Mouse (Mus musculus): ENCODE measurements around the gene Gprin2. TPM values are rescaled to one million over a fixed set of nuclear protein-coding genes. Genes with fewer than 3 reads are reported as not detected.
A peak's percentile ranks its signal among the peaks of the same experiment; 100 is the strongest.

Gprin2 gene
- 9.2 and 9.7 TPM in 2 replicates for polyA plus RNA-seq (2015; fragmentation: Nextera tagmentation; extraction: Ambion mirVana)

DNA sequence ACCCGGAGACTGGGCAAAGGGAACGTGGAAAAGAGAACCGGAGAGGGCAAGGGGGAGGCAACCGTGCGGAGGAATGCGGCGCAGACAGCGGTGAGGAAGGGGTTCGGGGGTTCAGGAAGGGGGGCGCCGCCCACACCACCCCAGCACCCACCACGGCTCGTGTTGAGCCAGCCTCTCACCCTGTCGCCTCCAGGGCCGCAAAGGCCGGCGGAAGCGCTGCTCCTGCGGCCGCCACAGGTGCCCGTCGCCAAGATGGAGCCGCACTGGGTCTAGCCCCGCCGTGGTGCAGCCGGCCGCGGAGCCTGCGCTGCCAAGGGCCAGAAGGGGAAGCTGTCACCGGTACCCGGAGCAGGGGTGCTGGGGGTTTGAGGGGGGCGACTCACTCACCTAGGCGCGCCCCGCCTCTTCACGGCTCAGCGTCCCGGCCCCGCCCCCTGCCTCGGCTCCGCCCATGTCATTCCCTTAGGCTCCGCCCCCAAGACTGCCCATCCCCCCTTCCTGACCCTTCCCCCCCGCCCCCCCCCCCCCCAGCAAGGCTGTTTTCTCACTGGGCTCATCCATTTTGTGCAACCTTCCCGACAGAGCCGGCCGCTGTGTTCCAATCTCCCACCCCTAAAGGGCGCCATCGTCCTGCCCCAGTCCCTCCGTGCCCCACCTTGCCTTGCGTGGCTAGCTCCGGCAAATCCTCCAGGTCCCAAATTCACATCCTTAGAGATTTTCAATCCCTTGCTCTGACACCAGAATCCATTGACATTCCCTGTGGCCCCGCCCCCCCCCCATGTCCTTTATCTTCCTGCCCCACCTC lies at the start of gene Gprin2:
Gene Gprin2, minus strand, starts transcription at position 423 of the 805 bp plus-strand sequence.
- Histone ChIP-seq H3K27me3 (replicated peaks) (peaks cover 5% of the 10 kb centered on the region; the same call in 1 of the 2 replicates), H3K4me1 (peaks cover 18% of the 10 kb centered on the region), H3K9me3 (no peaks in the 10 kb centered on the region), H3K4me3 (peak within 1 kb of the TSS; percentile 75), H3K4me2 (peak within 1 kb of the TSS; percentile 62), H3K36me3 (replicated peaks) (no peaks in the 10 kb centered on the region), H3K27ac (peak within 1 kb of the TSS; percentile 86), H3K9ac (peak within 1 kb of the TSS; percentile 71)
- ATAC-seq (replicated peaks), result peak; percentile 83
- 3% methylated on average over 36 of the region's 52 CpGs for WGBS

DNA sequence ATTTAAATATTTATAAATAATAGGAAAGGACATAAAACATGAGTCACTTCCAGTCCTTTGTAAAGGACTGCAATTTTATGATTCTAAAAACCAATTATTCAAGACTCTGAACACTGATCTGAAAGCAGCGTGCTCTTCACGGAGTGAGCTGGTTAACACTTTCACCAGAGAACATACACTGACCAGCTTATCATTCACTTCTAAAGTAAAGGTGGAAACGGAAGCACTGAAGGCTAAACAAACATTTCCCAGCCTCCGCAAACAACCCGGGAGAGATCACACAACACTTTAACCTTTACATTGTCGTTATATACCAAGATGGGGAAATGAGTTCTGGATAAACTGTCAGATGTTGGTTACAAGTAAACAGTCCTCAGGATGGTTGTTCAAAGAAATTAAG lies 39.2 kb upstream of the Gprin2 start:
- Histone ChIP-seq H3K4me3 (no peak overlapping the region), H3K9me3 (no peaks in the 10 kb centered on the region), H3K4me1 (no peaks in the 10 kb centered on the region), H3K36me3 (replicated peaks) (no peaks in the 10 kb centered on the region), H3K4me2 (no peak overlapping the region), H3K27ac (no peak overlapping the region), H3K9ac (no peak overlapping the region), H3K27me3 (replicated peaks) (no peaks in the 10 kb centered on the region)
- no peak for ATAC-seq (replicated peaks)
- 87% methylated on average over 6 of the region's 6 CpGs for WGBS

DNA sequence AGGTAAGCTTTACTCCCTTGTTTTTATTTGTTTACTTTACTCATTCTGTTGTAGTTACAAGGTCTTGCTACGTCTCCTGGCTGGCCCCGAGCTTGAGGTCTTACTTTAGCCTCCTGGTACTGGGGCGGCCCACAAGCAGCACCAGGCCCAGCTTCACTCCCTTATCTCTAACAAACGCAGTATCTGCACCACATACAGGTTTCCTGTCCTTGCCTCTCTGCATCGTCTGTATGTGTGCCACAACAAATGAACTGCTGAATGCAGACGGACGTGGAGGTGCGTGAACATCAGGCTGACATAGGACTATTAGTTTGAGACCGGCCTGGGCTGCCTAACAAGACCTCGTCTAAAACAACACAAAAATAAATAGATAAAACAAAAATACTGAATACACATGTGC lies 38.8 kb upstream of the Gprin2 start:
- Histone ChIP-seq H3K9me3 (no peaks in the 10 kb centered on the region), H3K36me3 (replicated peaks) (no peaks in the 10 kb centered on the region), H3K27me3 (replicated peaks) (no peaks in the 10 kb centered on the region), H3K9ac (no peak overlapping the region), H3K4me1 (no peaks in the 10 kb centered on the region), H3K4me2 (no peak overlapping the region), H3K27ac (no peak overlapping the region), H3K4me3 (no peak overlapping the region)
- no peak for ATAC-seq (replicated peaks)
- 89% methylated on average over 10 of the region's 10 CpGs for WGBS

DNA sequence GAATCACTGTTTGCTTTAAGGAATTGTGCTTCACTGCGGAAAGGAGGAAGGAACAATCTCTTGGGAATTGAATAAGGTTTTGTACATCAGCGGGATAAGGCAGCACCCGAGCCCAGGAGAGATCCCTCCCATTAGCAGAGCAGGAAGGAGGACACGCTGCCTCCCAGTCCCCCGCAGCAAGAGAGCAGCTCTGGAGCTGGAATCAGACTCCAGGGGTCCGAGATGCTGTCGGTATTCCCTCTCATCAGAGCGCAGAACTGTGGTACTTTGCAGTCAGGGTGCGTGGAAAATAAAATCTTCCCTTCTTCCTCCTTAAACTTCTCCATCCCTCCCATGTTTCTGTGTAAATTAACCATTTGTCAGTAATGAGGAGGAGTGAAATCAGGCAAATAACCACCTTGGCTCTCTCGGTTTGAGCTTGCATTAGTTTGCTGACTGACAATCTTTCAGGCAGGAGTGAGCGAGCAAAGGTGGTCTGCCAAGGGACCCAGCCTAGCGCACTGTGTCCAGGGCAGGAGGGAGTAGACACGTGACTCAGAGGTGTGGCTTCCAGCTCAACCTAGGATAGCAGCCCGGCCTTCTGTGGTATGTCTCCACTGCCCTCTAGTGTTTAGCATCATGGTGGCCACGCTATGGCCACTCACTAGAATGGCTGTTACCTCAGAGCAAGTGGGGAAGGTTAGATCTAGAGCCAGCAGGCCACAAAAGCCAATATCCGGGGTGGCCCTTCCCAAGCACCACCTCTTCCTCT lies 33.4 kb upstream of the Gprin2 start:
- Histone ChIP-seq H3K4me1 (peaks cover 4% of the 10 kb centered on the region), H3K4me2 (peak overlapping the region; percentile 69), H3K27me3 (replicated peaks) (no peaks in the 10 kb centered on the region), H3K9me3 (no peaks in the 10 kb centered on the region), H3K4me3 (peak overlapping the region; percentile 35), H3K36me3 (replicated peaks) (no peaks in the 10 kb centered on the region), H3K27ac (no peak overlapping the region), H3K9ac (peak overlapping the region; percentile 52)
- WGBS, result 3% methylated on average over 16 of the region's 16 CpGs
- peak; percentile 99 for ATAC-seq (replicated peaks)

DNA sequence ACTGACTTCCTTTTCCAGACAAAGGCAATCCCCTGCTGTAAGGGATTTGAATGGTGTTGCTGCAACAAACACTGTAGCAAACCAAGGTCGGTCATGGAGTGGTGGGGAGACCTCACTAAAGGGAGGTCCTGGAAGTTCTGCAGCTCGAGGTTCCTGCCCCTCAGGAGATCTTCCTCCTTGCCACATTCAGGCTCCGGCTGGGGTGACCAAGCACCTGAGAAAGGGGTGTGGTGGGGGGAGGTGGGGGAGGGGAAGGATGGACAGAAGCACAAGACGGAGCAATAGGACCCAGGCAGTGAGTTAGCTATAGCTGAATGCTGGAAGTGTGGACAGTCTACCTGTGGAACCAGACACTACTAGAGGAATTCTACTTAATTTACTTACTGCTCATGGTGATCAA lies 32.4 kb upstream of the Gprin2 start:
- no peaks in the 10 kb centered on the region for H3K36me3 ChIP-seq (replicated peaks)
- no peak overlapping the region for H3K4me2 ChIP-seq
- H3K9me3 ChIP-seq, result no peaks in the 10 kb centered on the region
- H3K4me1 ChIP-seq, result peaks cover 4% of the 10 kb centered on the region
- 68% methylated on average over 4 of the region's 4 CpGs for WGBS
- H3K27me3 ChIP-seq (replicated peaks), result no peaks in the 10 kb centered on the region
- no peak for ATAC-seq (replicated peaks)
- no peak overlapping the region for H3K4me3 ChIP-seq
- no peak overlapping the region for H3K9ac ChIP-seq
- no peak overlapping the region for H3K27ac ChIP-seq

DNA sequence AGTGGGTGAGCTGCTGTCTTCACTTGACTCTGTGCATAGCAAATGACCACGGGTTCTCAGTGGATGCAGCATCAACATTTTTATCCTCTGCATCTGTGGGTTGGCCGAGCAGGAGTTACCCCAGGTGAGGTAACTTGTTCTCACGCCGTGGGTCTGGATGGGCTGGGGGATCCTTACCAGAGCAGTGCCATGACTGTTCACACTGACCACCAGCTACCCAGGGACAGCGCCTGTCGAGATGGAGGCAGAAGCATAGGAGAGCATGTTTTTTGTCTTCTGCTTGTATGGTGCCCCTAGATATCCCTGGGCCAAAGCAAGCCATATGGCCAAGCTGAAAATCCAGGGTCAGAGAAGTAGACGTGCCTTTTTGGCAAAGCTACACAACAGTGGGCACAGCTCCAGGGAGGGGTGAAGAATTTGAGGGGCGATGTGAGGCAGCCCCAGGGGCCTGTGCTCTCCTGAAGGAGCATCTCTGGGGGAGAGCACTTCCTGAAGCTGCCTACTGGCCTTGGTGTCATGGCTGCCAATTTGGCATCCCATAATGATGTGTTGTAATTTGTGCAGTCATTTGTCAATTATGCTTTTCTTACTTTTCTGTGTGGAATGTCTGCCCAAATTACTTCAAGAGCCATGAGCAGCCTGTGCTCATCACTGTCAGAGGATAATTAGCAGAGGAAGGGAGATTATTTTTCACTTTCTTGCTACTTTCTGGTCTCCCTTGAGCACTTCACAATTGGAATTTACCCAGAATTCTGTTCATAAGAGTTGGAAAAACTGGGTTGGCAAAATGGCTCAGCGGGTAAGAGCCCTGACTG lies 31.6 kb upstream of the Gprin2 start:
- Histone ChIP-seq H3K4me1 (peaks cover 4% of the 10 kb centered on the region), H3K27ac (no peak overlapping the region), H3K27me3 (replicated peaks) (no peaks in the 10 kb centered on the region), H3K36me3 (replicated peaks) (no peaks in the 10 kb centered on the region), H3K4me3 (no peak overlapping the region), H3K4me2 (no peak overlapping the region), H3K9me3 (no peaks in the 10 kb centered on the region), H3K9ac (no peak overlapping the region)
- WGBS, result 86% methylated on average over 9 of the region's 9 CpGs
- no peak for ATAC-seq (replicated peaks)

DNA sequence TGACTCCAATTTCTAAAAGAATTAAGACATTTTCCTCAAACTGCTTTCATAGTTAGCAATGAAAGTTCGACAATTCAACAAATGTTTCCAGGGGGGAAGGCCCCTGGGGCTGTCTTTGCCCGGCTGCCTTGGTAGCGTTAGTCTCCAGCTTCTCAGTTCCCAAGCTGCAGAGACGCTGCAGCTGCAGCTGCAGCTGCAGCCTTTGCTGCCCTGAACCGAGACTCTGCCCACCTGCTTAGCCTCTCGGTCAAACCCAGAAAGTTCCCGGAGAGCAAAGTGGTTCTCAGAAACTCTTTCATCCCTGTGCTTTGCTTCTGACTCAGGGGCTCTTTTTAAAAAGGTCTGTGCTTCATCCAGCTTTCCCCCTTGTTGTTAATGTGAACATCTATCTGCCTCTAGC lies 30.9 kb upstream of the Gprin2 start:
- H3K27ac ChIP-seq, result no peak overlapping the region
- no peak overlapping the region for H3K4me2 ChIP-seq
- H3K4me3 ChIP-seq, result no peak overlapping the region
- no peaks in the 10 kb centered on the region for H3K36me3 ChIP-seq (replicated peaks)
- no peak for ATAC-seq (replicated peaks)
- no peak overlapping the region for H3K9ac ChIP-seq
- 51% methylated on average over 7 of the region's 7 CpGs for WGBS
- no peaks in the 10 kb centered on the region for H3K9me3 ChIP-seq
- peaks cover 4% of the 10 kb centered on the region for H3K4me1 ChIP-seq
- no peaks in the 10 kb centered on the region for H3K27me3 ChIP-seq (replicated peaks)

DNA sequence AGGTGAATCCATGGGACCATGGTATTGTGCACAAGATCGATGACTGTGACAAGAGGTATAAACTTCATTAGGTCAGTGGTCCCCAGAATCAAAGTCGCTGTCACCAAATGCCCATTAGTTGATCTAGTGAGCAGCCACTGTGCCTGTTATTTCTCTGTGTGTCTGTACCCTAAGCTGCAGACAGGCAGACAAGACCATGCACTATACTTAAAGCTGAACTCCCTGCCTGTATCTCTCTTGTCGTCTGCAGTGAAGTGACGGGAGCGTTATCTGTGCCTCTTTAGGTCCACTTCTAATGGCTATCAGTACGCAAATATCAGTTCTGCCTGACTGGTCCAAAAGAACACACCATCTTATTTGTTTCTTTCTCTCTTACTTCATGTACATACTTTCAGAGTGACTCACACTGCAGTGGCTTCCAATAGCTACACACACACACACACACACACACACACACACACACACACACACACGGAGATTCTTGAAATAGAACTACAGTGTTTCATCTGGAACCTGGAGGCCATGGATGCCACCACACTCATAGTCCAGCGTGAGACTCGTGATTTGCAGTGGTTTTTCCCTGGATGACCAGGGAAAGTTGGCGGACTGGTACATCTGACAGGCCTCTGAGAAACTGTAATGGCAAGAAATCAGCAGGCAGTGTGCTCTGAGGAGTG lies 27.5 kb upstream of the Gprin2 start:
- Histone ChIP-seq H3K4me3 (no peak overlapping the region), H3K4me1 (no peaks in the 10 kb centered on the region), H3K27me3 (replicated peaks) (no peaks in the 10 kb centered on the region), H3K36me3 (replicated peaks) (no peaks in the 10 kb centered on the region), H3K9me3 (no peaks in the 10 kb centered on the region), H3K9ac (no peak overlapping the region), H3K27ac (no peak overlapping the region), H3K4me2 (no peak overlapping the region)
- WGBS, result 94% methylated on average over 10 of the region's 10 CpGs
- ATAC-seq (replicated peaks), result no peak

DNA sequence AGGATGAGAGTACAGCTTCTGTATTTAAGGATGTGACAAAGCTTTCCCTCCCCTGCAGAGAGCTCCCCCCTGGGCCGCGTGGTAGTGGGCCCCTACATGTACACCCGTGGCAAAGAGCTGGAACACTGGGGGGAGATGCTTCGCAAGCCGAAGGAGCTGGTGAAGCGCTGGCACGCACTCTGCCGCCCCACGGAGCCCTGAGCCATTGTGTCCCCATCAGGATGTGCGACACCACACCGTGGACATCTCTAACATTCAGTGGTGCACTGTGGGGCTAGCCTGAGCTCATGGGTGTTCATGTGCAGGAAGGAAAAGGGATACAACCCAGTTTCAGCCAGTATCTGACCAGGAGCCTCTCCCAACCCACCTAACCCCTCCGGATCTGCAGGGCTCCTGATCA lies 26.5 kb upstream of the Gprin2 start:
- ATAC-seq (replicated peaks), result no peak
- H3K27me3 ChIP-seq (replicated peaks), result no peaks in the 10 kb centered on the region
- H3K36me3 ChIP-seq (replicated peaks), result no peaks in the 10 kb centered on the region
- WGBS, result 86% methylated on average over 12 of the region's 12 CpGs
- no peaks in the 10 kb centered on the region for H3K9me3 ChIP-seq
- H3K4me1 ChIP-seq, result no peaks in the 10 kb centered on the region
- H3K9ac ChIP-seq, result no peak overlapping the region
- no peak overlapping the region for H3K27ac ChIP-seq
- H3K4me2 ChIP-seq, result no peak overlapping the region
- no peak overlapping the region for H3K4me3 ChIP-seq

DNA sequence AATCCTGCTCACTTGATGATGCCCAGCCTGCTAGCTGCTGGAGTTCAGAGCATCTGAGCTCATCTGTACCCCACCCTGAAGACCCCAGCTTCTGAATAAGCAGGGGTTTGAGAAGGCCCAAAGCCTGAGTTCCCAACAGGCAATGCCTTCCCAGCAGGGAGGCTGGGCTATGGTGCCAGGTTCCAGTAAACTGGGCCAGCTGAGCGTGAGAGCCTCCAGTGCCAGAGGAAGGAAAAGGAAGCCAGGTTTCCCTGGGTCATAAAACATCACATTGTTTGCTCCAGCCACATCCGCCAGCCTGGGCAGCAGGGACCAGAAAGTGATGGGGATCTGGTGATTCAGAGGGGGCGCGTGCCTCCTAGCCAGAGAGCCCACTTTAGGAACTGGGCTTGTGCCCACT lies 25.1 kb upstream of the Gprin2 start:
- H3K27me3 ChIP-seq (replicated peaks), result no peaks in the 10 kb centered on the region
- no peaks in the 10 kb centered on the region for H3K36me3 ChIP-seq (replicated peaks)
- H3K9ac ChIP-seq, result no peak overlapping the region
- no peak overlapping the region for H3K27ac ChIP-seq
- H3K4me1 ChIP-seq, result no peaks in the 10 kb centered on the region
- no peak for ATAC-seq (replicated peaks)
- WGBS, result 79% methylated on average over 4 of the region's 4 CpGs
- H3K4me2 ChIP-seq, result no peak overlapping the region
- H3K4me3 ChIP-seq, result no peak overlapping the region
- no peaks in the 10 kb centered on the region for H3K9me3 ChIP-seq

DNA sequence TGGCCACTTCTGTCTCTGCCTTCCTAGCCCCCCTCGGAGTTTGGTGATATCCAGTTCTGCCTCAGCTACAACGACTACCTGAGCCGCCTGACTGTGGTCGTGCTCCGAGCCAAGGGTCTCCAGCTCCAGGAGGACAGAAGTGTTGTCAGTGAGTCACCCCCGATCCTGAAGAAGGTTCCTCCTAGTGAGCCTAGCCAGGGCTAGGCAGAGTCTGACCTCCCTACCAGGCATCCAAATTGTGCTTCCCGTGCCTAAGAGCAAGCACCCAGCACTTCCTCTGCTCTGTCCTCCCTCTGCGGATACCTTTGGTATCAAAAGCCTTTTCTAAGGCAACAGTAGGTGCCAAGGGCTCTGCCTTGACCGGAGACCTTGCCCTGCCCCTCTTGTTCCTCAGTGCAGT lies 24.5 kb upstream of the Gprin2 start:
- H3K9me3 ChIP-seq, result no peaks in the 10 kb centered on the region
- no peak for ATAC-seq (replicated peaks)
- no peak overlapping the region for H3K4me3 ChIP-seq
- 86% methylated on average over 9 of the region's 9 CpGs for WGBS
- no peaks in the 10 kb centered on the region for H3K36me3 ChIP-seq (replicated peaks)
- H3K4me1 ChIP-seq, result no peaks in the 10 kb centered on the region
- H3K27ac ChIP-seq, result no peak overlapping the region
- no peaks in the 10 kb centered on the region for H3K27me3 ChIP-seq (replicated peaks)
- no peak overlapping the region for H3K4me2 ChIP-seq
- no peak overlapping the region for H3K9ac ChIP-seq
